Mouse (Mus musculus): Measurements from ENCODE around the gene Pdlim1. TPM values are rescaled to one million over a fixed set of nuclear protein-coding genes. Genes with fewer than 3 reads are reported as not detected.

Gene Pdlim1
- polyA plus RNA-seq, 1 experiment from 2014 or later, result 318 TPM

GRCm38 (mm10) chr19:40187160-40187559 is 84.5 kb downstream of the Pdlim1 start, which contains the start of gene Cyp2c70:
TSS of gene Cyp2c70 (minus strand) at chr19:40187333.
- no peaks in the 10 kb centered on the region for H3K9me3 ChIP-seq (replicated peaks; ENCODE audit: control insufficient read depth, low read length)
- 60% methylated on average over 5 of the region's 5 CpGs for WGBS (ENCODE audit: insufficient replicate concordance)
- no peaks in the 10 kb centered on the region for H3K36me3 ChIP-seq (ENCODE audit: control insufficient read depth, insufficient read depth, low read length)
- H3K4me2 ChIP-seq, result no peak within 1 kb of the TSS
- no peak for ATAC-seq (replicated peaks; ENCODE audit: insufficient number of reproducible peaks, low FRiP score, low TSS enrichment)
- no peak within 1 kb of the TSS for H3K4me3 ChIP-seq (ENCODE audit: low read depth, low read length)
- no peak within 1 kb of the TSS for H3K9ac ChIP-seq (ENCODE audit: low read depth, low read length)
- H3K27me3 ChIP-seq (ENCODE audit: control insufficient read depth, insufficient read depth, low read length), result no peaks in the 10 kb centered on the region
- no peaks in the 10 kb centered on the region for H3K4me1 ChIP-seq (ENCODE audit: control insufficient read depth, insufficient read depth, low read length)
- no peak within 1 kb of the TSS for H3K27ac ChIP-seq (ENCODE audit: low read depth, low read length)

GRCm38 (mm10) chr19:40183600-40183999 is 88.0 kb downstream of the Pdlim1 start:
- H3K9me3 ChIP-seq (replicated peaks; ENCODE audit: control insufficient read depth, low read length), result no peaks in the 10 kb centered on the region
- no peak overlapping the region for H3K4me2 ChIP-seq
- H3K27me3 ChIP-seq (ENCODE audit: control insufficient read depth, insufficient read depth, low read length), result no peaks in the 10 kb centered on the region
- WGBS (ENCODE audit: insufficient replicate concordance), result 86% methylated on average over 5 of the region's 5 CpGs
- no peaks in the 10 kb centered on the region for H3K36me3 ChIP-seq (ENCODE audit: control insufficient read depth, insufficient read depth, low read length)
- no peak overlapping the region for H3K4me3 ChIP-seq (ENCODE audit: low read depth, low read length)
- ATAC-seq (replicated peaks; ENCODE audit: insufficient number of reproducible peaks, low FRiP score, low TSS enrichment), result no peak
- no peak overlapping the region for H3K27ac ChIP-seq (ENCODE audit: low read depth, low read length)
- H3K4me1 ChIP-seq (ENCODE audit: control insufficient read depth, insufficient read depth, low read length), result no peaks in the 10 kb centered on the region
- H3K9ac ChIP-seq (ENCODE audit: low read depth, low read length), result no peak overlapping the region

- Histone ChIP-seq H3K4me3 (ENCODE audit: low read depth, low read length) (no peak overlapping the region), H3K27ac (ENCODE audit: low read depth, low read length) (no peak overlapping the region), H3K9ac (ENCODE audit: low read depth, low read length) (no peak overlapping the region), H3K4me1 (ENCODE audit: control insufficient read depth, insufficient read depth, low read length) (no peaks in the 10 kb centered on the region), H3K36me3 (ENCODE audit: control insufficient read depth, insufficient read depth, low read length) (no peaks in the 10 kb centered on the region), H3K9me3 (replicated peaks; ENCODE audit: control insufficient read depth, low read length) (no peaks in the 10 kb centered on the region), H3K27me3 (ENCODE audit: control insufficient read depth, insufficient read depth, low read length) (no peaks in the 10 kb centered on the region), H3K4me2 (no peak overlapping the region)
- 70% methylated on average over 4 of the region's 4 CpGs for WGBS (ENCODE audit: insufficient replicate concordance)
- 0 out of 2 replicates have a peak, but pooled peaks have one; percentile 14 for ATAC-seq (replicated peaks; ENCODE audit: insufficient number of reproducible peaks, low FRiP score, low TSS enrichment)
Measured at GRCm38 (mm10) chr19:40178311-40178710, 93.3 kb downstream of the Pdlim1 start.

Other genes with a start within 250 kb of the Pdlim1 start
- gene Cyp2c54, start 198.0 kb downstream of the Pdlim1 start, polyA plus RNA-seq (2014; fragmentation: Nextera tagmentation; extraction: Ambion mirVana), result not detected in 2 replicates
- gene Cyp2c50, start 182.2 kb downstream of the Pdlim1 start, polyA plus RNA-seq (2014; fragmentation: Nextera tagmentation; extraction: Ambion mirVana), result not detected in 2 replicates
- not detected in 2 replicates for gene Cyp2c70, start 84.5 kb downstream of the Pdlim1 start, polyA plus RNA-seq (2014; fragmentation: Nextera tagmentation; extraction: Ambion mirVana)
- 90.6 and 93.6 TPM in 2 replicates for gene Sorbs1, start 241.9 kb upstream of the Pdlim1 start, polyA plus RNA-seq (2014; fragmentation: Nextera tagmentation; extraction: Ambion mirVana)

Measured in heart, embryonic 11.5 days (tissue).